Mouse (Mus musculus): Measurements from ENCODE around the gene Slc25a27.

Slc25a27 gene

DNA sequence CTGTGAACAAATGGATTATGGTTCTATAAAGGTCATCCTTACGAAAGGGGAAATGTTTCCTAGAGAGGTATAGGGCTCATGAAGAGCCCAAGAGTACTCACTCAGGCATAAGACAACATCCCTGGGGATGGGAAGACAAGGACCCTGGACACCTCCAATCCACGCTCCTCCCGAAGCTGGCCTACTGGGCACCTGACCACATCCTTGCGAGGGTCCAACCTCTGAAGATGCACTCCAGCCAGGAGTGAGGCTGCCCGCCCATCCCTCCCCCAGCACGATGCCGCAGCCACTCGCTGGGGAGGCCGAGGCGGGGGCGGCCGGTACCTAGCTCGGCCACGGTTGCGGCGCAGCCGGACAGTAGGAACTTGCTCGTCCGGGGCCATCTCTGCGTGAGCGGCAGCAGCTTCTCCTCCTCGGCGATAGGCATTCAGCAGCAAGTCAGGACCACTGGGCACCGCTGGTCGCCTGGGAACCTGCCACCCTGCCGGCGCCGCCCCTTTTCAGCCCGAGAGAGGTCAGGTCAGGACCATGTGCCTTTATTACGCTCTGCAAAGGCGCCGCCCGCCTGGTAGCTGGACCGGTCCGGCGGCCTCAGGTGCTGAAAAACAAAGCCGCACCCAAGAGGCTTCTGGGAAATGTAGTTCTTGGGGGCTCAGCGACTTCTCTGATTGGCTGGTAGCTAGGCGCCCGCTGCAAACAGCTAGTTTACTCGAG is at the start of gene Slc25a27:
Gene Slc25a27 (minus strand): TSS at position 639 of the 714 bp plus-strand sequence.
- peak; percentile 93 for DNase-seq

DNA sequence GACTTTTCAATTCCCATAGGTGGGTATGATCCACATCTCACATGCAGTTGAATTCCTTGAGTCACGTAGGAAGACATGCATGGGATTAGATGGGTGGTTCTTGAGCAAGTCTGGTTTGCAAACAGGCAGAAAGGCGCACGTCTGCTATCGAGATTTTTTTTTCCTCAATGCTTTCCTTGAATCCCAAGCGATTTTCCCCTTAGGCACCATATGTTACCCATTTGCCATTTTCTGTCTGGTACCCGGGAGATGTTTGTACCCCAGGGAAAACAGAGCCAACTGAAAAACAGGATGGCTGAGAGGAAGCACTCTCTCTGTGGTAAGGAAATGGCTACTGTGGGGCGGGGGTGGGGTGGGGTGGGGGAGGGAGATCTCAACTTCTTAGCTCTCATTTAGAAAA is 49.6 kb upstream of the Slc25a27 start:
- DNase-seq: no peak

DNA sequence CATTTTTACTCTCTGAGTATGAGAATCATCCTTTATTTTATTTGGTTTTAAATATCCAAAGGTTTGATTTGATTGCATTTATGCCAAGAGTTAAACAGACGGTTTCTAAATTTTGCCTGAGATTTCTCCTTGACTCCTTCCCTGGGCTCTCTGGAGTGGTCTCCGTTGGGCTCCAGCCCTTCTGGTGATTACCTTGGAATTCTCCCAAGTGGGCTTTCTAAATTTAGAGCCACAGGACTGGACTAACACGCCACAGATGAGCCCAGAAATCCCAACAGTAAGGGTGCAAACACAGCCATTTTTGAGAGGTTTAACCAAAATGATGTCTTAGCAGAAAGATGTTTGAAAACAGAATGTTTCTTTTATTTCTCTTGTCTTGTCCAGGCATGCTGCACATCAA is 47.2 kb upstream of the Slc25a27 start:
- no peak for DNase-seq

DNA sequence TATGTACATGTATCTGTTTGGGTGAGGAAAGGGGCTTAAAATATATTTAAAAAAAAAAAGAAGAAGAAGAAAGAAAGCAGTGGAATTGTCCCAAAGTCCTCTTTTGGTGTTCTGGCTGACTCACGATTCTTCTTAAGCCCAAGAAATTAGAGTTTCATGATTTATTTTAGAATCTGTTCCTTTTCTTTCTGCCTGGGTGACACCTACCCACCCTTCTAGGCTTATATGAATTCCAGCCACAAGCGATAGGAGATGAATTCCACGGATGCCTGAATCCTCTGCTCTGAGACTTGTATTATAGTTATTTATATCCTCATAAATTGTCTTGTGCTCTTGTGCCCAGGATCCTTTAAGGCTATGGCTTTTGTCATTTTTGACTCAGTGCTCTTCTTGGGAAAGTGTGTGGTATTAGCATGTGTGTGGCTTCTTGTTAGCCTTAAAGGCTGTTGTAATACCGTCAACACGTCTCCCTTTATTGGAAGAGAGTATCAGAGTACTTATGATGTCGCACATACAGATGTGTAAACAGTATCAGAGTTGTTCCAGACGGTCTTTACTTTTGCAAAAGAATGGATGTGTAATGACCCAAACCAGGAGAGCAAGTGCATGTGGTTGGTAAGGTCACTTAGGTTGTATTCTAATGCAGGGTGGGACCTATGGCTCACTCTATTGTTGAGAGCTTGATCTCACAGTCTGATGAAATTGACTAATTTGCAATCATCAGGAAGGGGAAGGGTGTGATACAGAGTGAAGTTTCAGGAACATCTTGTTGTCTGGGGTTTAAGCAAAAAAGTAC is 44.7 kb upstream of the Slc25a27 start:
- no peak for DNase-seq

DNA sequence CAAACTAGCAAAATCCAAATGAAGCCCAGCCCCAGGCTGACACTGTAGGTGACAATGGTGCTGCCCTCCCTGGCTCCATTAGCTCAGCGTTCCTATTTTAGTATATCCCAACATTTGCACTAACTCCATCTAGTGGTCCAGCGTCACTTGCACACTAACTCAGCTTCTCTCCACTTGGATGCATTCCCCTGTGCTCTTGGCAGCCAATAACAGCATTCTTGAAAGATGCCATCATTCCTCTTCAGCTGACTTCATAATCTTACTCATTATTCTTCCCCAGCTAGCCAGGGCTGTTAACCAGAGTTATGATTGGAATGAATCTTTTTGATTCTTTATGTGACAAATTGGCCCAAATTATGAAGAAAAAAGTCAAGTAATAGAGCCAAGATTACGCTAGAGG is 40.2 kb upstream of the Slc25a27 start:
- no peak for DNase-seq

DNA sequence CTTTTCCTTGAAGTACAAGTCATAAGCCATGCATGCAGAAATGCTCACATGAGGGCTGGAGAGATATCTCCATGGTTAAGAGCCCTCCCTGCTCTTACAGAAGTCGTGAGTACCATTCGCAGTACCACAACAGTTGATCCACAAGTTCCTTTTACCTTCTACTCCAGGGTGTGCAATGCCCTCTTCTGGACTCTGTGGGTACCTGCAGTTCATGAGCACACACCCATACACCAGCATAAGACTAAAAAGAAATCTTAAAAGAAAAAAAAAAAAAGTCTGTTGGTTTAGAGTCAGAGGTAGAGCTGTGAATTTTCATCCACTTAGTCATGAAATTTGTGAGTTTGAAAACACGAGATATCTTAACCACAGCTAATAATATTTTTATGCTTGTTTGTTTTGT is 39.7 kb upstream of the Slc25a27 start:
- no peak for DNase-seq

DNA sequence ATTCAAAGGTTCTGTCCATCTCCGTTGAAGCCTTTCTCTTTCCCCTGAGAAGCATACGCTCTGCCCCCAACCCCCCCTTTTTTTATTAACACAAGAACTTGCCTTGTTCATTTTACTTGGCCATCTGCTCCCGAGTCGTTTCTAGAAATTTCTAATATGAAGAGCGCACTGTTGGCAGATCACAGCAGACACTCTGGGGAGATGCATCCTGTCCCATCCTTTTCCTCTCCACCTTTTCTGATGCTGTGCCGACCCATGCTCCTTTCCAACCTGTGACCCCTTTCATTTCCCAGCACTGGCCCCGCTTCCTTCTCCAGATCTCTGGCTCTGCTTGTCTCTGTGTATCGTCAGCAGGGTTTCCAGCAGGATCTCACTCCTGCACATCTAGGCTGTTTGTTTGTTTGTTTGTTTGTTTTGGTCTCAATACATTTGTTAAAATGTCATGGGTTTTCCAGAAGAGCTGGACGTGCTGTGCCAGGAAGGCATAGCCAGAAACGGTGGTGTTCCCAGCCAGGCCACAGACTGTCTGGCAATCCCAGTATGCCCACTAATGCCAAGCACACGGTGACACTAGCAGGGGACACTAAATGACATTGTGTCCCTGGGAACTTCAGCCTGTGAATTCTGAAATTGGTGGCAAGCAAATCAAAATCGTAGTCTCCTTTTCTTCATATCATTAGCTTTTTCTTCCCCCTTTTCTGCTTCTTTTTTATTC is 37.4 kb upstream of the Slc25a27 start:
- no peak for DNase-seq

DNA sequence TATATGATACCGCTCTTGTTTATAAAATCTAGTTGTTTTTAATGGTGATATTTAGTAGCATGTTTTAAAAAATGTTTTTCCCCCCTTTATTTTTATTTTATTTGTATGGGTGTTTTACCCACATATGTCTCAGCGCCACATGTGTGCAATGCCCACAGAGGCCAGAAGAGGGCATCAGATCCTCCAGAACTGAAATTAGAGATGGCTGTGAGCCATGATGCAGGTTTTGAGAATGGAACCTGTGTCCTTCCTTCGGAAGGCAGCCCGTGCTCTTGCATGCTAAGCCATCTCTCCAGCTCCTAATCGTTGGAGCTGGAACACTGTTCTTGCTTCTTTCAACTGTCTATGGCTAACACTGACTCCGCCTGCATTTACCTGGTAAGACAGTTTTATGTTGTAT is 34.0 kb upstream of the Slc25a27 start:
- DNase-seq: peak; percentile 57

DNA sequence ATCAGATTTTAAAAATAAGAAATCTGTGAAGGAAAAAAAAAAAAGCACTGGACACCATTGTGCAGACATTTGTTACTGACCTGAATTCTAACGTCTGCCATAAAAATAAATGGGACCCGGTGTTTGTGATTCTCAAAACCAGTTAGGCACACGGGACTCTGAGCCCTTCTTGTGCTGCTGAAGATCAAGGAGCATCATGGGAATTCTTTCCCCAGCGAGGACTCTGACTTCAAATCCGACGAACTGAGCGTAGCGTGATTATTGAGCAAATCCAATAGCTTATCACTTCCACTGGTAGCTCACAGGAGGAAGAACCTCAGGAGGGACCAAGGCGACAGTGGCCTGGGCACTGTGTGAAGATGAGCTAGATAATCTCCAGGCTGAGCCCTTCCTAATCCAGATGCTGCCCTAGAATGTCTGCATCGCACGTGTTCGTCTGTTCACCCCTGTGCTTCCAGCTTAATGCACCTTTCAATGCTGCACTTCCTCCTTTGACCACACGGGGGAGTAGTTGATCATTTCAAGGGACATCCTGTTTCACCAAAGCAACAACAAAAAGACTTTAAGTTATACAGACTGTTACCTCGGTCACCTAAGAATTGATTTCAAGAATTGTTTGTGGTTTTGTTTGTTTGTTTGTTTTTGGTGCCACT is 32.1 kb upstream of the Slc25a27 start:
- DNase-seq: peak; percentile 74

DNA sequence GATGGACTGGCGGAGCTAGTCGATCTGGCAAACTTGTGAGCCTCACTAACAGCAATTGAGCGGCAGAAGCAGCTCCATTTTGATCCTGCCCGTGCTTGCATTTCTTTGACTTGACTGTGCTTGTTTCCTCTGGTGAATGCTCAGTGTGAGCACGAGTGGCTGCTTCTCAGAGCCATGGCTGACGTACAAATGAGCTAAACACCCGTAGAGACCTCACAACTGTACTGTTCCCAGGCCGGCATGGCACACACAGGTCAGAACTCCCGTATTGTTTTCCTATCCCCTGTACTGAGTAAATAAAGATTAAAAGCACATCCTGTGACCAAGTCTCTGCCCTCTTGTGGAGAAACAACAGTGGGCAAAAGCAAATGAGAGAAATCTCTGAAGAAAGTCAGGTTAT is 22.6 kb upstream of the Slc25a27 start:
- no peak for DNase-seq

DNA sequence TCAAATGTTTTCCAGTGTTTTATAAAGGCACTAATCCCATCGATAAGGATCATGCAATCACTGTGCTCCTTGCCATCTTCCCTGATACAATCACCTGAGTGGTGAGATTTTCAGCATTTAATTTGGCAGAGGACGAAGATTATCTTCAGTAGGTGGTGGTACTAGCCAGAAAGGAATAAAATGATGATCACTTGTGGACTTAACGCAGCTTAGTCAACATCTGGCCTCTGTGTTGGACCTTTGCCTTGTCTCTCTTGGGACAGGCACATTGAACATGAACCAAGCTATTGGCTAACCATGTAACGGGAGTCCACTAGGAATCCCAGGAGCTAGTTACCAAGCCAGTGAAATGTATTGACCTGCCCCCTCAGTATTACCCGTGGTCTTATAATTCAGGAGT is 17.6 kb upstream of the Slc25a27 start:
- no peak for DNase-seq

DNA sequence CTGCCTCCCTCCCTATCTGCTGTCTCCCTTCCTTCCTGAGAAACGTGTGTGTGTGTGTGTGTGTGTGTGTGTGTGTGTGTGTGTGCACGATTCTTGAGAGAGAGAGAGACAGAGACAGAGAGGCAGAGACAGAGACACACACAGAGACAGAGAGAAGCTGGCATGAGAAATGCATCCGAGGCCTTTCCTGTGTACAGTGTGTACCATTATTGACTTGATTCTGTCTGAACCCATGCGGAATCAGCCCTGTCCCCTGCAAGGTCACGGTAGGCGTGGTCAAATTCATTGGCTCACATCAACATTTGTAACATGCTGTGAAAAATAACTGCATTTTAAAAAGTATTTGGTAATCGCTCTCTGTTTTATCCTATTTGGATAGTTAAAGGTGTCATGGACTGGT is 17.1 kb upstream of the Slc25a27 start:
- DNase-seq: no peak

DNA sequence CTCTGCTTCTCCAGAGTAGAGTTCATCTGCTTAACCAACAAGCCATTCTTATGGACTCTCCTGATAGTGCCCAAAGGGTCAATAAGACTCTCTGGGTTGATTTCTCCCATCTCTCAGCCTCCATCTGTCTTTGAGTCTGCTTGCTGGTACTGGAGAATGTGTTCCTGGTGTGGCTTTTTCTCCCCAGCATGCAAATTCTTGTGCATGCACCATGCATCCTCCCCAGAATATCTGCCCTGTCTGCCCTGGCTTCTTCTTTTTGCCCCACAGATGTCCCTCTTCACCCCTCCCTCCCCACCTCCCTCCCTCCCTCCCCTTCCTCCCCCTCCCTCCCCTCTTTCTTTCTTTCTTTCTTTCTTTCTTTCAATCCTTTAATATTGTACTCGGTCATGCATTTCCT is 10.3 kb upstream of the Slc25a27 start:
- no peak for DNase-seq

DNA sequence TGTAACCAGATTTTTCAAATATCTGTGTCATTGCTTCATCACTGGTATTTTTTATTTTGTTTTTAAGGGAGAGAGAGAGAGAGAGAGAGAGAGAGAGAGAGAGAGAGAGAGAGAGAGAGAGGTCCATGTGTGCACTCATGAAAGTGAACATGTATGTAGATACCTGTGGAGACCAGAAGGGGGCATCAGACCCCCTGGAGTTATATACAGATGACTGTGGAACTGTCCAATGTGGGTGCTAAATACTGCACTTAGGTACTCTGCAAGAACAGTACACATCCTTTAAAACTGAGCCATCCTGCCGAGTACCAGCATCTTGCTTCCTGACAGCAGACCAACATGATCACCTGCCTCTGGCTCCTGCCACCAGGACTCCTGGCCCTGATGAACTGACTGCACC is 9.2 kb upstream of the Slc25a27 start:
- DNase-seq: no peak

DNA sequence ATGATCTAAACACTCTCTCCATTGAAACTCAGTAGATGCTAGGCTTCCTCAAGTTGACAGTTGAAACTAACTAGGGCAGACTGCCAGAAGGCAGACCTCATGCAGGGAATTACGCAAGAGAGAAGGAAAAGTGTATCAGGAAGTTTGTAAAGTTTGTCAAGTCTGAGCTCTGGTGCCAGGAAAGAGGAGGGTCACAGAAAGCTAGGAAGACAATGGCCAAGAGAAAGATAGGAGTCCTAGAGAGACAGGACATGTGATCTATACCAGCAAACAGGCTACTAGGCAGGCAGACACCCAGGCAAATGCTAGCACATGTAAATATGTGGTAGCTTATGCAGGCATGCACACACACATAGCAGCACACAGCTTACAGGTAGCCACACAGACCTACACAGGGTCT is 8.2 kb upstream of the Slc25a27 start:
- no peak for DNase-seq

DNA sequence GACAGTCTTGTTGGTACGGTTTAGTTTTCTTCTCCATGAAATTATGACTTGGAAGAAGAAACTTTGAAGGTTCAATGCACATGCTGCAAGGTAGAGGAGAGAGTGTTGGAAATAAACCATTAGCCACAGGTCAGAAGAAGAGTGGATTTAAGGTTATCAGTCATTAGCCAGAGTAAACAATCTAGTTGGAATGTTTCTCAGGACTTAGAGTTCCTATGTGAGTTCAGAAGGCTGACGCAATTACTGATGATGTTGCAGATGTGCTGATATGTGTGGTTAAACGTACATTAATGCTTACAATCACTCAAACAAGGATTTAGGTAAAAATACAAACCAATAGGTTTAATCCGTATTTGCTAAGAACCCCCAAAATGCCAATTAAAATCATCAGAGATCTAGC is 4.9 kb upstream of the Slc25a27 start:
- no peak for DNase-seq

DNA sequence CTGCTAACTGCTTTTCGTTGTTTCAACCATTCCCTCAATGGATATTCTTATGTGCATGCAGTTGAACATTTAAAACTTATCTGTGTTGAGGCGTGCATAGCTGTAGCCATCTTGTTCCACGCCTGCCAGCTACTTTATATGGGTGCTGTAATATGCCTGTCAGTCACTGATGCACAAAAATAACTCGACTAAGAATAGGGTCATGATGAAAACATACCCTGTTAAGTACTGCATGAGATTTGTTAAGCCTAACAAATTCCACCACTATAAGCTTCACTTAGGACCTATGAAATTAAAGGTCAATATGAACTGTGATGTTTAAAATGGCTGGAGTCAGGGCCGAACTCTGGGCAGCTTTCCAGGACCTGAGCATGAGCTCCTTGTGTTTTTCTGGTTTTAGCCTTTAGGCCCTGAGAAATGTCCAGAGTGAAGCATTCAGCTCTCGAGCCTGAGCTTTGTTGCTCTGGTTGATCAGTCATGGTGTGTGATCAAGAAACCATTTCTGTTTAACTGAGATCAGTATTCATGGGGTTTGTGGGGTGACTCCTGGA is 2.2 kb upstream of the Slc25a27 start:
- no peak for DNase-seq

DNA sequence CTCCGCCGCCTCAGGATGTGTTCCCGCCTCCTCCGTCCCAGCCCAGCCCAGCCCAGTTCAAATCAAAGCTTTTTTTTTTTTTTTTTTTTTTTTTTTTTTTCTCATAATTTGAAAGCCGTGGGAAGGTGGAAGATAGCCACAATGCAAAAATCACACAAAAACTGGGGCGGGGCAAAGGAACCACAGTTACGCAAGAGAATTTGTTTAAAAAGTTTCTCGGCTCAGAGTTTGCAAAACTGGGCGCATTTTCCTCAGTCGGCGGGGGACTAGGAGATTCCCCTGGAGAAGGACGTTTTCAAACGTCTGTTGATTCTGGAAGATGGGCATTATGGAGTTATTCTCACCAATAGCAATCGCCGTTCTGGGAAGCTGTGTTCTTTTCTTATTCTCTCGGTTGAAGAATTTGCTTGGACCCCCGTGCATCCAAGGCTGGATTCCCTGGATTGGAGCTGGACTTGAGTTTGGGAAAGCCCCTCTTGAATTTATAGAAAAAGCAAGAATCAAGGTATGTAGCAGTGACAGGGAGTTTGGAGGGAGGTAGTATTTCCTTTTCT is 353 bp upstream of the Slc25a27 start, which contains the start of gene Cyp39a1:
Gene Cyp39a1 (plus strand): TSS at position 136 of the 554 bp plus-strand sequence.
- DNase-seq: no peak

DNA sequence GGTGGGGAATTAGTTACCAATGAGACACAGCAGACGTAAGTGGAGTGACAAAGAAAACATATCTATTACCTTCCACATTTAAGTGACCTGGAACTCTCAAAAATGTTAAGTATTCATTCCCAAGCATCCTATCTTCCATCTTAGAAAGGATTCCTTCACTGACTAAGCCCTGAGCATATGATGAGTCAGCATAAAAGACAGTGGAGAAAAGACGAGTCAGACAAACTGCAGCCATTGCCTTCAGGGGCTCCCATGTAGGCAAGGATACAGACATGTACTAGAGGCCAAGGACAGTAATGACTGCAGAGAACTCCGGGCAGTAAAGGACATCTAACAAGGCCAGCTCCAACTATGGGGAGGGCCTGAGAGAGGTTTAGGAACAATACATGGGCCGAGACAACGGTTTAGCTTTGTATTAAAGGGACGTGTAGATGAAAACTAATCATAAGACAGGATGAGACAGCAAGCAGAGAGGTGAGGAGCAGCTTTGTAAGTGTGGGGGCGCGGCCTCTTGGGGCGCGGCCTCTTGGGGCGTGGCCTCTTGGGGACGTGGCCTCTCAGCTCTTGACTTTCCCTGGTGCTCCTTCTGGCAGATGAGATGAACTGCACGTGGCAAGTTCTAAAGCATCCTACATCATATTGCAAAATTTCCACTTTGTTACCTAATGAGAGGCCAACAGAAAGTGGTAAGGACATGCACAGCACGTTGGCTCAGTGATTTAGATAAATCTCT is 15.5 kb downstream of the Slc25a27 start:
- no peak for DNase-seq

DNA sequence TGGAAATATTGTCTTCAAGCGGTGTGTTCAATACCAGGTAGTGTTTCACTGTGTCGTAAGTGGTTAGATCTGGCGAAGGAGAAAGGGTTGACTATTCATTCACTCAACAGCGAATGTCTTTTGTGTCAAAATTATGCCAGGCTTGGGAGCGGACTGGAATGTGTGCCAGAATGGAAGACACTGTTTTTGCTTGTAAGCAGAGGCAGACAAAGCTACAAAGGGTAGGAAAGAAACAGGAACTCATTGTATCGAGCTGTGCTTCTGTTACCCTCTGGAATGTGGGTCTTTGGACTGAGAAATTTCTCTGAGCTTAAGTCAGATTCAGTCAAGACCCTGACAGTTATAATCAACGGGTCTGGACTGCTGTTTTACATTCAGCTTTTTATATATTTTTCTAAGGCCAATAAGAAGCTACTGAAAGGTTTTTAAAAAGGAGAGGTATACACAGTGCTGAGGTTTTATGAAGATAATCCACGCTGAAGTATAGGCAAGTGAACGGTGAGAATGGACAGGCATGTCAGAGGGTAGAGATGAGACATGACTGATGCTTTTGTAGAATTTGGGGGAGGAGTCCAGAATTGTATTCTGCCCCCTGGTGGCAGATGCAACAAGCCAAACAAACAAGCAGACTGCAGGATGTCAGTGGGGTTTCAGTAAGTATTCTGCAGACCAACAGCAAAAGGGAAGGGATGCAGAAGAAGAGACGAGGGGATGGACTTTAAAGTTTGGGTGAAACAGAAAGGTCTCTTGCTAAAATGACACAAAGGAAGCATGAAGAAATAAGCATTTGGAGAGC is 17.2 kb downstream of the Slc25a27 start:
- DNase-seq: no peak

DNA sequence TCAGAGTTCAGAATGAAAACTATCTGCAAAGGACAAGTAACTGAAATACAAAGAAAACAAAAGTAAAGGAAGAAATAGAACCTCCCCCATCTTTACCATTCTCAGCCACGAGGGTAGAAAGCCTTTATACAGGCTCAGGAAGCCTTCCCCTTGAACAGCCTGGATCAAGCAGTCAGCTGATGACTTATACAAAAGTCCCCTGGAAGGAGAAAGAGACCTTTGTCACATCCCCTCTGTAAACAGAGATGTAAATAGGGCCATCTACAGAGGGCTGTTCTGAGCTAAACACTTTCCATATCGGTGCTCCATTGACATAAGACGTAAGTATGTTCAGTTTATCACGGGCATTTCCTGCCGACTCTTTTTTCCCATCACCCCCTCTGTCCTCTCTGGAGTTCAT is 20.1 kb downstream of the Slc25a27 start:
- DNase-seq: no peak
